Mouse (Mus musculus) liver, postnatal 0 days (tissue): ENCODE measurements around the gene Duox2.

Experiments
- CTCF ChIP-seq: sonication (generic); IDR thresholded peaks from 2 replicates; pipeline ENCODE4 v1.5.1; 2016; ENCODE audit warnings: antibody characterized with exemption, low read depth
- EP300 ChIP-seq: IDR thresholded peaks from 2 replicates; pipeline ENCODE4 v1.6.1; 2016; ENCODE audit warnings: antibody characterized with exemption, low read depth, mild to moderate bottlenecking

DNA sequence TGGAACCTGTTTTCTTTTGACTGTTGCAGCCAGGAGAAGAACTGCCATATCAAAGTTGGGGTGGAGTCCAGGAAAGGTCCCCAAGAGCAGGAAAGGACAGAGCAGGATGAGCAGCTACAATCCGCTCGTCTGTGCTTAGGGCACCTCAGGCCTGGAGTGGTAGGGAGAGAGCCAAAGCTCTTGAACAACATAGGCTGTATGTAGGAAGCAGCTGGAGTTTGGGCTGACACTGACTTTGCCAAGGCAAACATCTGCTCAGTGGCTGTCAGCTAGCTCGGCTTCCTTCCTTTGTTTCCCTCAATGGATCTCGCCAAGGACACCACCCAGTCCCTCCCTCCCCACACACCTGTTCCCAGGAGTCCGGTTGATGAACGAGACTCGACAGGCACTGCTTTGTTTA lies 12.1 kb downstream of the Duox2 start:
- no peak for TF ChIP-seq CTCF
- TF ChIP-seq EP300, result no peak
